Mouse (Mus musculus) heart, embryonic 14.5 days (tissue): ENCODE measurements around the gene Wdr63. TPM values are rescaled to one million over a fixed set of nuclear protein-coding genes. Genes with fewer than 3 reads are reported as not detected.
A peak's percentile ranks its signal among the peaks of the same experiment; 100 is the strongest.

ENCODE experiments used
- ATAC-seq: fragments of 200-750 bp; cut with Nextera tagmentation; 2 replicates; pipeline ENCODE4 v1.8.0; 2017; ENCODE audit warnings: low read depth, moderate TSS enrichment; ENCODE audit not compliant: insufficient number of reproducible peaks, insufficient read depth, low FRiP score
- H3K27ac ChIP-seq, 2 experiments: fragments of 200-500 bp in 1 of 2; fragments of 300-500 bp in 1 of 2; sonication (generic) in 1 of 2; replicated peaks in 1 of 2; 2 replicates each; pipeline ENCODE4 v1.5.1; 2012 to 2014; ENCODE audit warnings: low read depth in 2 of 2, low read length in 2 of 2, control low read depth in 1 of 2, mild to moderate bottlenecking in 1 of 2, mixed read lengths in 1 of 2; ENCODE audit not compliant: control insufficient read depth in 1 of 2, insufficient read depth in 1 of 2
- H3K27me3 ChIP-seq: fragments of 300-500 bp; sonication (generic); 2 replicates; pipeline ENCODE4 v1.6.1; 2014; ENCODE audit warnings: mild to moderate bottlenecking, low read length, control low read depth; ENCODE audit not compliant: control insufficient read depth, insufficient read depth
- H3K36me3 ChIP-seq: fragments of 300-500 bp; sonication (generic); 2 replicates; pipeline ENCODE4 v1.6.1; 2014; ENCODE audit warnings: mild to moderate bottlenecking, control low read depth, low read length, mixed read lengths; ENCODE audit not compliant: control insufficient read depth, insufficient read depth
- H3K4me1 ChIP-seq, 2 experiments: fragments of 200-500 bp in 1 of 2; fragments of 300-500 bp in 1 of 2; sonication (generic) in 1 of 2; 2 replicates each; pipeline ENCODE4 v1.6.1; 2012 to 2014; ENCODE audit warnings: low read length in 2 of 2, control low read depth in 1 of 2, mixed read lengths in 1 of 2; ENCODE audit not compliant: control insufficient read depth in 2 of 2, insufficient read depth in 2 of 2
- H3K4me2 ChIP-seq: fragments of 300-500 bp; sonication (generic); 2 replicates; pipeline ENCODE4 v1.6.1; 2014; ENCODE audit warnings: mild to moderate bottlenecking, low read length
- H3K4me3 ChIP-seq, 2 experiments: fragments of 200-500 bp in 1 of 2; fragments of 300-500 bp in 1 of 2; sonication (generic) in 1 of 2; 2 replicates each; pipeline ENCODE4 v1.5.1; 2012 to 2014; ENCODE audit warnings: low read length in 2 of 2, mild to moderate bottlenecking in 2 of 2, control low read depth in 1 of 2, low read depth in 1 of 2, moderate library complexity in 1 of 2; ENCODE audit not compliant: control insufficient read depth in 1 of 2, insufficient read depth in 1 of 2
- H3K9ac ChIP-seq: fragments of 300-500 bp; sonication (generic); 2 replicates; pipeline ENCODE4 v1.6.1; 2014; ENCODE audit warnings: mild to moderate bottlenecking, low read length
- H3K9me3 ChIP-seq: fragments of 300-500 bp; sonication (generic); 2 replicates; pipeline ENCODE4 v1.6.1; 2016; ENCODE audit warnings: low read length, control low read depth; ENCODE audit not compliant: control insufficient read depth
- WGBS: fragments of 180-500 bp; shearing (Covaris S2); extraction: QIAGEN DNeasy Blood & Tissue Kit; methylation state at CpG from one replicate; pipeline ENCODE4 v1.1.7; 2014; 5-methylcytosine and 5-hydroxymethylcytosine counted together
- polyA plus RNA-seq: library from polyadenylated mRNA; unstranded; fragments of >200 nt; fragmentation: Nextera tagmentation; extraction: Ambion mirVana; gene quantifications from 2 replicates; pipeline ENCODE4 v1.2.1, GENCODE M21; 2014

The Wdr63 gene
- polyA plus RNA-seq, 1 experiment from 2014 or later: not detected

GRCm38 (mm10) chr3:146140276-146140675 lies 32.3 kb upstream of the Wdr63 start:
- 84% methylated on average over 7 of the region's 7 CpGs for WGBS
- H3K4me3 ChIP-seq: no peak overlapping the region
- peaks cover 1% of the 10 kb centered on the region; the same call in 1 of the 2 replicates for H3K9me3 ChIP-seq
- no peak overlapping the region for H3K9ac ChIP-seq
- no peaks in the 10 kb centered on the region for H3K36me3 ChIP-seq
- H3K4me1 ChIP-seq: no peaks in the 10 kb centered on the region
- no peak overlapping the region for H3K4me2 ChIP-seq
- H3K27me3 ChIP-seq: no peaks in the 10 kb centered on the region; the same call in 1 of the 2 replicates
- no peak overlapping the region for H3K27ac ChIP-seq
- ATAC-seq: no peak

- Histone ChIP-seq H3K36me3 (no peaks in the 10 kb centered on the region), H3K9me3 (0 out of 2 replicates have a peak, but pooled peaks cover 5% of the 10 kb centered on the region), H3K27ac (no peak overlapping the region), H3K4me1 (no peaks in the 10 kb centered on the region), H3K4me3 (no peak overlapping the region), H3K9ac (no peak overlapping the region), H3K27me3 (no peaks in the 10 kb centered on the region; the same call in 1 of the 2 replicates), H3K4me2 (peak overlapping the region; percentile 34; the same call in 1 of the 2 replicates)
- WGBS: 19% methylated on average over 10 of the region's 10 CpGs
- ATAC-seq: no peak
These were observed 28.5 kb upstream of the Wdr63 start for GRCm38 (mm10) chr3:146136422-146136821.

DNA sequence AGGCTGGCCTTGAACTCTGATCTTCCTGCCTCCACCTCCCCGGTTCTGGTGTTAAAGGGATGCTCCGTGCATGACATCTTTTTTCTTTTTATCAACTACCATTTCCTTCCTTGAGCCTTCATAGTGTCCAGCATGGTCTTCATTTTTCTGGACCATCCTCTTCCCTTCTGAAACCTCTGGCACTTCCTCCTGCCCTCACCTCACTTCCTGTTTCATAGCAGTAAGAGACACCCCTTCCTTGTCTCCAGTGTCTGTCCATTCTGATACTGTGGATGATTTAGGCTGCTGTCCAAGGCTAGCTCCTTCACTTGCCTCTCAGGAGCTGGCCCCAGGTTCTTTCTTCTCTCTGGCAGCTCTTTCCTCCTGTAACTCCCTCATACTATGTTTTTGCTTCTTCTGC lies 27.5 kb upstream of the Wdr63 start:
- H3K27ac ChIP-seq: no peak overlapping the region
- no peak overlapping the region for H3K4me2 ChIP-seq
- 72% methylated on average over 2 of the region's 2 CpGs for WGBS
- 0 out of 2 replicates have a peak, but pooled peaks cover 5% of the 10 kb centered on the region for H3K9me3 ChIP-seq
- H3K4me1 ChIP-seq: no peaks in the 10 kb centered on the region
- no peaks in the 10 kb centered on the region for H3K36me3 ChIP-seq
- H3K27me3 ChIP-seq: no peaks in the 10 kb centered on the region; the same call in 1 of the 2 replicates
- ATAC-seq: no peak
- H3K9ac ChIP-seq: no peak overlapping the region
- H3K4me3 ChIP-seq: no peak overlapping the region

GRCm38 (mm10) chr3:146134834-146135233 lies 26.9 kb upstream of the Wdr63 start:
- no peaks in the 10 kb centered on the region; the same call in 1 of the 2 replicates for H3K27me3 ChIP-seq
- H3K4me1 ChIP-seq: no peaks in the 10 kb centered on the region
- no peak for ATAC-seq
- H3K9me3 ChIP-seq: 0 out of 2 replicates have a peak, but pooled peaks cover 5% of the 10 kb centered on the region
- no peaks in the 10 kb centered on the region for H3K36me3 ChIP-seq
- no peak overlapping the region for H3K9ac ChIP-seq
- no peak overlapping the region for H3K27ac ChIP-seq
- no peak overlapping the region for H3K4me2 ChIP-seq
- WGBS: 65% methylated on average over 9 of the region's 9 CpGs
- no peak overlapping the region for H3K4me3 ChIP-seq

- H3K27ac ChIP-seq: no peak overlapping the region
- ATAC-seq: no peak
- no peak overlapping the region for H3K4me2 ChIP-seq
- H3K27me3 ChIP-seq: no peaks in the 10 kb centered on the region
- no peaks in the 10 kb centered on the region for H3K36me3 ChIP-seq
- WGBS: 25% methylated on average over 6 of the region's 6 CpGs
- no peak overlapping the region for H3K9ac ChIP-seq
- no peaks in the 10 kb centered on the region for H3K9me3 ChIP-seq
- H3K4me1 ChIP-seq: no peaks in the 10 kb centered on the region
- H3K4me3 ChIP-seq: no peak overlapping the region
These were observed 19.3 kb upstream of the Wdr63 start for GRCm38 (mm10) chr3:146127205-146127604.

GRCm38 (mm10) chr3:146123464-146123825 lies 15.5 kb upstream of the Wdr63 start:
- Histone ChIP-seq H3K4me2 (no peak overlapping the region), H3K9ac (no peak overlapping the region), H3K27me3 (peaks cover 12% of the 10 kb centered on the region; the same call in 1 of the 2 replicates), H3K36me3 (no peaks in the 10 kb centered on the region), H3K4me1 (peaks cover 0 to 5% of the 10 kb centered on the region in 2 experiments; a peak in 2 of 4 replicates), H3K9me3 (no peaks in the 10 kb centered on the region), H3K27ac (no peak overlapping the region), H3K4me3 (no peak overlapping the region)
- WGBS: 72% methylated on average over 9 of the region's 9 CpGs
- ATAC-seq: no peak

DNA sequence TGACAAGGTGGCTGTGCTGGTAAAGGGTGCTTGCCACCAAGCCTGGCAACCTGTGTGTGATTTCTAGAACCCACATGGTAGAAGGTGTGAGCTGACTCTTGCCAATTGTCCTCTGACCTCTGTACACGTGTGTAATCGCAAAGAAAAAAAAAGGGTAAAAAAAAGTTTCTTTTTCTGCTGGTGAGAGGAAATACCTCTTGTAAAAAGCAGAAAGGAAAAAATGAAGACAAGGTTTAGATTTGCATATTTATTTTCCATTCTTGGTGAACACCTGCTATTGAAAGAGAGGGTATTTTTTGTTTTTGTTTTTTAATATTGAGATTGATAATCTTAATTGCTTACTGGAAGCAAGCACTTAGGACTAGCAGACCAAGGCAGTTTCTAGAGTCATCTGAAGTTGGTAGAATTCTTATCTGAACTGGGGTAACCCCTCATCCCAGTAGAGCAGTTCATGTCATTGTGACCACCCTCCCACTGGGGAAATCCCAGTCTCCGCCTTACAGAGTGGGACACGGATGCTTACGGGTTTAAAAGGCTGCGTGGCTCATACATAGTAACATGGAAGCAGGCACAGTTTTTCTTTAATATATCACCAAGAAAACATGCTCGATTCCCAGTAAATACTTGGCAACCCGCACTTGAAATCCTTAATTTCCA lies 15.0 kb upstream of the Wdr63 start:
- H3K4me2 ChIP-seq: no peak overlapping the region
- no peak overlapping the region for H3K9ac ChIP-seq
- H3K4me3 ChIP-seq: no peak overlapping the region
- no peak overlapping the region for H3K27ac ChIP-seq
- no peaks in the 10 kb centered on the region for H3K9me3 ChIP-seq
- no peak for ATAC-seq
- H3K27me3 ChIP-seq: peaks cover 14% of the 10 kb centered on the region; the same call in 1 of the 2 replicates
- H3K36me3 ChIP-seq: no peaks in the 10 kb centered on the region
- peaks cover 0 to 5% of the 10 kb centered on the region in 2 experiments; a peak in 2 of 4 replicates for H3K4me1 ChIP-seq
- 88% methylated on average over 8 of the region's 8 CpGs for WGBS

DNA sequence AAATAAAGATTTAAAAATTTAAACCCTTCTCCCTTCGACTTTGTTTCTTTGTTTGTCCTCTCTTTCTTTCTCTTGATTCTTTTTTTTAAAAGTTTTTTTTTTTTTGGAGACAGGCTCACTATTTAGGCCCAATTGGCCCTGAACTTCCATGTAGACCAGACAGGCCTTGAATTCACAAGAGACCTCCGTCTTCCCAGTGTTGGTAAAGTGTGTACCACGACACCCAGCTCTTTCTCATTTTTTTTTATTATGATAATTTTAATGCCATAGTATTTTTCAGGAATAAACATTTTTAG lies 14.1 kb upstream of the Wdr63 start:
- no peaks in the 10 kb centered on the region for H3K9me3 ChIP-seq
- H3K27ac ChIP-seq: no peak overlapping the region
- H3K36me3 ChIP-seq: no peaks in the 10 kb centered on the region
- no peak for ATAC-seq
- H3K4me2 ChIP-seq: peak overlapping the region; percentile 59; the same call in 1 of the 2 replicates
- H3K9ac ChIP-seq: no peak overlapping the region
- H3K4me3 ChIP-seq: no peak overlapping the region
- peaks cover 23% of the 10 kb centered on the region for H3K27me3 ChIP-seq
- peaks cover 6 to 8% of the 10 kb centered on the region in 2 experiments; a peak in 3 of 4 replicates for H3K4me1 ChIP-seq
- WGBS: 75% methylated on average over 3 of the region's 3 CpGs
